Mouse (Mus musculus) inflammation-experienced regulatory T-cells, adult 6 months (primary cell): ENCODE results near the gene Xk. TPM values are rescaled to one million over a fixed set of nuclear protein-coding genes. Genes with fewer than 3 reads are reported as not detected.
A peak's percentile ranks its signal among the peaks of the same experiment; 100 is the strongest.
"Not testable (repeated sequence)": the region's sequence is repeated elsewhere in the genome, so short reads cannot be mapped to it uniquely, and the experiment has no call there.

ENCODE experiments used
- ATAC-seq: one replicate; pipeline ENCODE4 v1.8.0; 2017
- polyA plus RNA-seq, 3 experiments: library from polyadenylated mRNA; unstranded; fragments of 100-300 nt; shearing (Covaris generic); gene quantifications; one replicate each; pipeline ENCODE4 v1.2.1; 2017

Gene Xk
- polyA plus RNA-seq, 3 experiments from 2014 or later: 0.95 to 1.5 (median 1.2) TPM

DNA sequence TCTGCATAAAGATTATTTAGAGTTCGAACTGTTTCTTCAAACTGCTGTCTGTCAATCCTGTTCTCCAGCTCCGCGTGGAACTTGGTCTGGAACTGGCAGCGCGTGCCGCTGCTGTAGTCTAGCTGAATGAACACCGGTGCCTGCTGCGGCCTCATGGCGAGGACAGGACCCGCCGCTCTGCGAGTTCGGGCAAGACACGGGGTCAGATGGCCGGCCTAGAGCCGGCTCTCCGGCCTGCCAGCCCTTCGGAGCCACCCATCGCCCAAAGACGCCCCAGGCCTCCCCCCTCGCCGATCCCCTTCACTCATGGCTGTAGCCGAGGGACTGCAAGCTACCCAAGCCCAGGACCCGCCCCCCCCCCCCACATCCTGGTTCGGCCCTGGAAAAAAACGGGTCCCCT, 55.4 kb downstream of the Xk start:
- ATAC-seq: not testable (repeated sequence)

GRCm38 (mm10) chrX:9332366-9332962, 59.9 kb downstream of the Xk start:
- peak; percentile 73 for ATAC-seq

DNA sequence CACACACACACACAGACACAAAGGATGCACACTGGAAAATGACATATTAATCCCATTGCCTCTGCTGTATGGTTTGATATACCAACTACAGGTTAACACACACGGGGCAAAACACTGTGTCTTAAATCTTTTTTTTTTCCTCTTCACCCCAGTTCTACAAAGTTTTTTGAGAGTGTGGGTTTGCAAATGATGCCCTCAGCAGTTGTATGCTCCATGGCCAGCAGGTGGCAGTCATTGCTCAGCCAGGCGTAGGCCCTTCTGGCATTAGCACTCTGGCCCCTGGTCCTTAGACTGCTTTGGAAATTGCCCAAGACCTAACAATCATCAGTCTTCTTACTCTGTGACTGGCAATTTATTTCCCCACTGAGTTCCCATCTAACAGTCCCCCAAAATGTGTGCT, 60.5 kb downstream of the Xk start:
- peak; percentile 92 for ATAC-seq

- ATAC-seq: not testable (repeated sequence)
Observed at GRCm38 (mm10) chrX:9334996-9335395, 62.4 kb downstream of the Xk start.

GRCm38 (mm10) chrX:9350327-9350726, 77.8 kb downstream of the Xk start, which contains the start of gene H2al1k:
Gene H2al1k (plus strand): TSS chrX:9350627.
- not testable (repeated sequence) for ATAC-seq

Other genes starting within 250 kb of the Xk start
- gene Fthl17e, start 239.3 kb upstream of the Xk start, polyA plus RNA-seq: not detected
- not detected for gene Fthl17f, start 209.7 kb upstream of the Xk start, polyA plus RNA-seq
- not detected for gene 4930402K13Rik, start 168.2 kb upstream of the Xk start, polyA plus RNA-seq
- 1 to 10 TPM in 2 of 3 experiments, under 1 TPM in 1; 0.83 to 1.5 (median 1.2) TPM for gene Lancl3, start 72.9 kb upstream of the Xk start, polyA plus RNA-seq
- 1 to 10 TPM in 1 of 3 experiments, not detected in 2; 1.1 TPM for gene Gm14862, start 15.9 kb upstream of the Xk start, polyA plus RNA-seq
- gene H2al1m, start 11.0 kb downstream of the Xk start, polyA plus RNA-seq: not detected
- not detected for gene H2al1k, start 77.9 kb downstream of the Xk start, polyA plus RNA-seq
- gene Cybb, start 215.0 kb downstream of the Xk start, polyA plus RNA-seq: 10 to 100 TPM; 40.1 to 61.9 (median 61.8) TPM